Comparison of ENCODE assay signal across 8 mouse cellular contexts in genomic region chr15:98952063-98952455, GRCm38 (mm10). TPM values are rescaled to one million over a fixed set of nuclear protein-coding genes. Genes with fewer than 3 reads are reported as not detected.
DNase-seq lines count a peak whose midpoint lies in the region; ATAC-seq and TF ChIP-seq lines count a peak whose summit lies in the region.

No protein-coding gene starts in this region.

- TF ChIP-seq EP300 in liver, postnatal 0 days (IDR thresholded peaks at IDR 0.05; ENCODE audit: low read depth): no peak

- peaks cover 5% of the 10 kb centered on the region; the same call in 1 of the 2 replicates for H3K4me1 ChIP-seq in liver, embryonic 11.5 days (replicated peaks; ENCODE audit: control insufficient read depth, insufficient read depth, low read length)
- H3K4me1 ChIP-seq in liver, postnatal 0 days (ENCODE audit: insufficient read depth): peaks cover 5% of the 10 kb centered on the region; the same call in 1 of the 2 replicates
- H3K4me1 ChIP-seq in embryonic facial prominence, embryonic 10.5 days: peaks cover 24% of the 10 kb centered on the region
- H3K4me1 ChIP-seq in intestine, postnatal 0 days (replicated peaks; ENCODE audit: control insufficient read depth, insufficient read depth, low read length): no peaks in the 10 kb centered on the region
- peaks cover 32% of the 10 kb centered on the region for H3K4me1 ChIP-seq in neural tube, embryonic 15.5 days

- no peak overlapping the region for H3K27ac ChIP-seq in liver, embryonic 11.5 days (ENCODE audit: low read depth, low read length)
- no peak overlapping the region for H3K27ac ChIP-seq in liver, postnatal 0 days (ENCODE audit: low read depth)
- H3K27ac ChIP-seq in embryonic facial prominence, embryonic 10.5 days (replicated peaks): peak overlapping the region; percentile 98
- no peak overlapping the region for H3K27ac ChIP-seq in intestine, postnatal 0 days (ENCODE audit: low read depth, low read length)
- peak overlapping the region; percentile 100 for H3K27ac ChIP-seq in neural tube, embryonic 15.5 days (replicated peaks)

- no peaks in the 10 kb centered on the region for H3K36me3 ChIP-seq in liver, embryonic 11.5 days (ENCODE audit: control insufficient read depth, insufficient read depth, low read length)
- no peaks in the 10 kb centered on the region for H3K36me3 ChIP-seq in liver, postnatal 0 days (replicated peaks; ENCODE audit: insufficient read depth, low read length)
- H3K36me3 ChIP-seq in embryonic facial prominence, embryonic 10.5 days (replicated peaks): peaks cover 26% of the 10 kb centered on the region
- no peaks in the 10 kb centered on the region for H3K36me3 ChIP-seq in intestine, postnatal 0 days (ENCODE audit: control insufficient read depth, insufficient read depth)
- peaks cover 8% of the 10 kb centered on the region for H3K36me3 ChIP-seq in neural tube, embryonic 15.5 days

- no peak for ATAC-seq in liver, embryonic 11.5 days (replicated peaks; ENCODE audit: low FRiP score)
- no peak for ATAC-seq in liver, postnatal 0 days
- ATAC-seq in intestine, postnatal 0 days: no peak
- ATAC-seq in neural tube, embryonic 15.5 days (ENCODE audit: low FRiP score): no peak
- no peak for ATAC-seq in erythroid progenitor cell, adult 5-6 weeks (replicated peaks; ENCODE audit: low FRiP score, poor library complexity, severe bottlenecking)

- 45% methylated on average over 5 of the region's 5 CpGs for WGBS in liver, embryonic 11.5 days
- WGBS in liver, postnatal 0 days (ENCODE audit: insufficient replicate concordance): 50% methylated on average over 5 of the region's 5 CpGs
- 43% methylated on average over 5 of the region's 5 CpGs for WGBS in embryonic facial prominence, embryonic 10.5 days
- 22% methylated on average over 5 of the region's 5 CpGs for WGBS in intestine, postnatal 0 days
- WGBS in neural tube, embryonic 15.5 days: 3% methylated on average over 5 of the region's 5 CpGs

- H3K4me3 ChIP-seq in liver, embryonic 11.5 days (ENCODE audit: low read depth, low read length): peak overlapping the region; percentile 78
- no peak overlapping the region for H3K4me3 ChIP-seq in liver, postnatal 0 days (ENCODE audit: low read depth, low read length)
- peak overlapping the region; percentile 92 for H3K4me3 ChIP-seq in embryonic facial prominence, embryonic 10.5 days
- H3K4me3 ChIP-seq in intestine, postnatal 0 days (ENCODE audit: low read depth, low read length): peak overlapping the region; percentile 70
- peak overlapping the region; percentile 83 for H3K4me3 ChIP-seq in neural tube, embryonic 15.5 days (replicated peaks)

- no peak for DNase-seq in liver, embryonic 11.5 days (ENCODE audit: low spot score)
- DNase-seq in liver, postnatal 0 days: no peak
- peak; percentile 34 for DNase-seq in embryonic facial prominence, embryonic 10.5 days (ENCODE audit: low spot score)
- DNase-seq in B cell, adult 2 months: no peak
- no peak for DNase-seq in spleen, postnatal 36 days (ENCODE audit: low spot score in 2 of 2)

- peak overlapping the region; percentile 51 for H3K9ac ChIP-seq in liver, embryonic 11.5 days (ENCODE audit: low read depth, low read length)
- H3K9ac ChIP-seq in liver, postnatal 0 days (replicated peaks): no peak overlapping the region
- no peak overlapping the region for H3K9ac ChIP-seq in intestine, postnatal 0 days (ENCODE audit: low read depth, low read length)
- peak overlapping the region; percentile 100 for H3K9ac ChIP-seq in neural tube, embryonic 15.5 days (replicated peaks)

- H3K4me2 ChIP-seq in liver, embryonic 11.5 days: peak overlapping the region; percentile 61
- no peak overlapping the region; the same call in 1 of the 2 replicates for H3K4me2 ChIP-seq in liver, postnatal 0 days (ENCODE audit: low read depth, low read length)
- peak overlapping the region; percentile 81 for H3K4me2 ChIP-seq in intestine, postnatal 0 days (replicated peaks; ENCODE audit: low read depth)
- peak overlapping the region; percentile 67 for H3K4me2 ChIP-seq in neural tube, embryonic 15.5 days

- no peak for TF ChIP-seq CTCF in liver, postnatal 0 days (IDR thresholded peaks at IDR 0.05; ENCODE audit: low read depth)
- no peak for TF ChIP-seq CTCF in intestine, postnatal 0 days (IDR thresholded peaks at IDR 0.05; ENCODE audit: low read depth)

- no peaks in the 10 kb centered on the region for H3K9me3 ChIP-seq in liver, embryonic 11.5 days (ENCODE audit: control insufficient read depth, low read length)
- no peaks in the 10 kb centered on the region for H3K9me3 ChIP-seq in liver, postnatal 0 days (ENCODE audit: low read length)
- no peaks in the 10 kb centered on the region for H3K9me3 ChIP-seq in embryonic facial prominence, embryonic 10.5 days
- H3K9me3 ChIP-seq in intestine, postnatal 0 days (ENCODE audit: control insufficient read depth): no peaks in the 10 kb centered on the region
- no peaks in the 10 kb centered on the region for H3K9me3 ChIP-seq in neural tube, embryonic 15.5 days (replicated peaks)

- no peaks in the 10 kb centered on the region for H3K27me3 ChIP-seq in liver, embryonic 11.5 days (replicated peaks; ENCODE audit: control insufficient read depth, insufficient read depth, low read length)
- peaks cover 10% of the 10 kb centered on the region; the same call in 1 of the 2 replicates for H3K27me3 ChIP-seq in liver, postnatal 0 days (ENCODE audit: insufficient read depth, low read length)
- no peaks in the 10 kb centered on the region for H3K27me3 ChIP-seq in embryonic facial prominence, embryonic 10.5 days (replicated peaks; ENCODE audit: low read depth, poor library complexity, severe bottlenecking)
- no peaks in the 10 kb centered on the region for H3K27me3 ChIP-seq in intestine, postnatal 0 days (replicated peaks; ENCODE audit: control insufficient read depth, insufficient read depth, low read length)
- H3K27me3 ChIP-seq in neural tube, embryonic 15.5 days (replicated peaks): no peaks in the 10 kb centered on the region

RNA-seq across cellular contexts. Expression of gene Gm49450, which starts 1.3 kb away (rescaled TPM):
- not detected in 2 replicates for polyA plus RNA-seq in liver, embryonic 11.5 days (2014; fragmentation: Nextera tagmentation; extraction: Ambion mirVana)
- polyA plus RNA-seq in liver, postnatal 0 days (2015; fragmentation: Nextera tagmentation; extraction: Ambion mirVana): not detected in 2 replicates
- polyA plus RNA-seq in embryonic facial prominence, embryonic 10.5 days (2016; fragmentation: Nextera tagmentation; extraction: Ambion mirVana): not detected in 2 replicates
- polyA plus RNA-seq in intestine, postnatal 0 days (2015; fragmentation: Nextera tagmentation; extraction: Ambion mirVana): not detected in 2 replicates
- not detected in 2 replicates for polyA plus RNA-seq in neural tube, embryonic 15.5 days (2015; fragmentation: Nextera tagmentation; extraction: Ambion mirVana)
- total RNA-seq in erythroid progenitor cell, adult 5-6 weeks (2015; ENCODE audit: low replicate concordance): not detected in 2 replicates
- total RNA-seq in erythroid progenitor cell, adult 5-6 weeks (2017; ENCODE audit: low replicate concordance): not detected in 2 replicates

RNA-seq across cellular contexts. Expression of gene Tuba1a, which starts 1.4 kb away (rescaled TPM):
- polyA plus RNA-seq in liver, embryonic 11.5 days (2014; fragmentation: Nextera tagmentation; extraction: Ambion mirVana): 419 and 432 TPM in 2 replicates
- polyA plus RNA-seq in liver, postnatal 0 days (2015; fragmentation: Nextera tagmentation; extraction: Ambion mirVana): 28.1 and 28.7 TPM in 2 replicates
- 2,739 and 2,840 TPM in 2 replicates for polyA plus RNA-seq in embryonic facial prominence, embryonic 10.5 days (2016; fragmentation: Nextera tagmentation; extraction: Ambion mirVana)
- polyA plus RNA-seq in intestine, postnatal 0 days (2015; fragmentation: Nextera tagmentation; extraction: Ambion mirVana): 457 and 503 TPM in 2 replicates
- 10,639 and 13,509 TPM in 2 replicates for polyA plus RNA-seq in neural tube, embryonic 15.5 days (2015; fragmentation: Nextera tagmentation; extraction: Ambion mirVana)
- total RNA-seq in erythroid progenitor cell, adult 5-6 weeks (2015; ENCODE audit: low replicate concordance): 6.5 and 38.1 TPM in 2 replicates
- 5.9 and 9.6 TPM in 2 replicates for total RNA-seq in erythroid progenitor cell, adult 5-6 weeks (2017; ENCODE audit: low replicate concordance)

RNA-seq across cellular contexts. Expression of gene Tuba1b, which starts 17.7 kb away (rescaled TPM):
- polyA plus RNA-seq in liver, embryonic 11.5 days (2014; fragmentation: Nextera tagmentation; extraction: Ambion mirVana): 1,854 and 2,015 TPM in 2 replicates
- polyA plus RNA-seq in liver, postnatal 0 days (2015; fragmentation: Nextera tagmentation; extraction: Ambion mirVana): 389 and 423 TPM in 2 replicates
- 2,343 and 2,408 TPM in 2 replicates for polyA plus RNA-seq in embryonic facial prominence, embryonic 10.5 days (2016; fragmentation: Nextera tagmentation; extraction: Ambion mirVana)
- polyA plus RNA-seq in intestine, postnatal 0 days (2015; fragmentation: Nextera tagmentation; extraction: Ambion mirVana): 391 and 435 TPM in 2 replicates
- polyA plus RNA-seq in neural tube, embryonic 15.5 days (2015; fragmentation: Nextera tagmentation; extraction: Ambion mirVana): 1,446 and 1,534 TPM in 2 replicates
- 2,503 and 2,754 TPM in 2 replicates for total RNA-seq in erythroid progenitor cell, adult 5-6 weeks (2015; ENCODE audit: low replicate concordance)
- total RNA-seq in erythroid progenitor cell, adult 5-6 weeks (2017; ENCODE audit: low replicate concordance): 632 and 670 TPM in 2 replicates

RNA-seq across cellular contexts. Expression of gene Lmbr1l, which starts 34.0 kb away (rescaled TPM):
- 1.6 and 2.8 TPM in 2 replicates for polyA plus RNA-seq in liver, embryonic 11.5 days (2014; fragmentation: Nextera tagmentation; extraction: Ambion mirVana)
- polyA plus RNA-seq in liver, postnatal 0 days (2015; fragmentation: Nextera tagmentation; extraction: Ambion mirVana): 4.9 and 5.1 TPM in 2 replicates
- 23.4 and 26.9 TPM in 2 replicates for polyA plus RNA-seq in embryonic facial prominence, embryonic 10.5 days (2016; fragmentation: Nextera tagmentation; extraction: Ambion mirVana)
- 27.0 and 30.6 TPM in 2 replicates for polyA plus RNA-seq in intestine, postnatal 0 days (2015; fragmentation: Nextera tagmentation; extraction: Ambion mirVana)
- 27.9 and 28.6 TPM in 2 replicates for polyA plus RNA-seq in neural tube, embryonic 15.5 days (2015; fragmentation: Nextera tagmentation; extraction: Ambion mirVana)
- total RNA-seq in erythroid progenitor cell, adult 5-6 weeks (2015; ENCODE audit: low replicate concordance): 7.9 and 15.1 TPM in 2 replicates
- 9.0 and 12.1 TPM in 2 replicates for total RNA-seq in erythroid progenitor cell, adult 5-6 weeks (2017; ENCODE audit: low replicate concordance)

RNA-seq across cellular contexts. Expression of gene Dhh, which starts 53.7 kb away (rescaled TPM):
- 0.37 and 0.45 TPM in 2 replicates for polyA plus RNA-seq in liver, embryonic 11.5 days (2014; fragmentation: Nextera tagmentation; extraction: Ambion mirVana)
- 0.07 TPM in 1 of 2 replicates, not detected in the other for polyA plus RNA-seq in liver, postnatal 0 days (2015; fragmentation: Nextera tagmentation; extraction: Ambion mirVana)
- polyA plus RNA-seq in embryonic facial prominence, embryonic 10.5 days (2016; fragmentation: Nextera tagmentation; extraction: Ambion mirVana): 0.31 and 0.34 TPM in 2 replicates
- polyA plus RNA-seq in intestine, postnatal 0 days (2015; fragmentation: Nextera tagmentation; extraction: Ambion mirVana): 0.88 and 0.93 TPM in 2 replicates
- 2.5 and 3.2 TPM in 2 replicates for polyA plus RNA-seq in neural tube, embryonic 15.5 days (2015; fragmentation: Nextera tagmentation; extraction: Ambion mirVana)
- not detected in 2 replicates for total RNA-seq in erythroid progenitor cell, adult 5-6 weeks (2015; ENCODE audit: low replicate concordance)
- not detected in 2 replicates for total RNA-seq in erythroid progenitor cell, adult 5-6 weeks (2017; ENCODE audit: low replicate concordance)

Comparison
In these comparisons a context has a peak if more than half of its experiments do, and no peak if none do; other contexts are left out.
1. H3K9ac ChIP-seq: peak in liver, embryonic 11.5 days (single experiment) and neural tube, embryonic 15.5 days (single experiment); none in liver, postnatal 0 days (single experiment) and intestine, postnatal 0 days (single experiment).
2. RNA of gene Tuba1a, which starts 1.4 kb away (polyA plus RNA-seq): 10,639 to 13,509 TPM in neural tube, embryonic 15.5 days, 2,739 to 2,840 TPM in embryonic facial prominence, embryonic 10.5 days, 457 to 503 TPM in intestine, postnatal 0 days and 419 to 432 TPM in liver, embryonic 11.5 days; 28.1 to 28.7 TPM in liver, postnatal 0 days; every median in the first group is over 10 times any median in the second.
3. H3K27ac ChIP-seq: peak in embryonic facial prominence, embryonic 10.5 days (single experiment) and neural tube, embryonic 15.5 days (single experiment); none in liver, embryonic 11.5 days (single experiment), liver, postnatal 0 days (single experiment) and intestine, postnatal 0 days (single experiment).